Mouse (Mus musculus): ENCODE data around the gene Rpl10l. TPM values are rescaled to one million over a fixed set of nuclear protein-coding genes. Genes with fewer than 3 reads are reported as not detected.

The Rpl10l gene
- polyA plus RNA-seq (2012; rRNA removed), result not detected in 2 replicates

GRCm38 (mm10) chr12:66283991-66284622, at the start of gene Rpl10l:
Rpl10l (minus strand) TSS chr12:66284401.
- DNase-seq (ENCODE audit: low spot score), result no peak

DNA sequence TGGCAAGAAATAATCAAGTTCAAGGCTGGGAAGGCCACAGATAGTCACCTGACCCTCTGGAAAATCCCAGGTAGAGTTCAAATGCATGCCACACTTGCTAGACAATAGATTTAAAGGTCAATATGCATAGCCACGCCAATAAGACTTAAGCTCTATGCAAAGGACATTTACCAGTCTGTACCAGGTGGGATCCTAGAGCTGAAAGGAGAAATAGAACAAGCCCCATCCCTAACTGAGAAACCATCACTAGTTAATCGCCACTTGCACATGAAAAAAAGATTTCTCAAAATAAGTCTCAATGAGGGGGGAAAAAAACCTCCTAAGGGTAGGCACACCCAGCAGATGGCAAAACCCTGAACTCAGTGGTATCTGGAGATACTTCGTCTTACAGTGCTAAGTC, 8.3 kb downstream of the Rpl10l start:
- DNase-seq (ENCODE audit: low spot score), result no peak

- no peak for DNase-seq (ENCODE audit: low spot score)
Observed at GRCm38 (mm10) chr12:66245461-66246099, 38.6 kb downstream of the Rpl10l start.

DNA sequence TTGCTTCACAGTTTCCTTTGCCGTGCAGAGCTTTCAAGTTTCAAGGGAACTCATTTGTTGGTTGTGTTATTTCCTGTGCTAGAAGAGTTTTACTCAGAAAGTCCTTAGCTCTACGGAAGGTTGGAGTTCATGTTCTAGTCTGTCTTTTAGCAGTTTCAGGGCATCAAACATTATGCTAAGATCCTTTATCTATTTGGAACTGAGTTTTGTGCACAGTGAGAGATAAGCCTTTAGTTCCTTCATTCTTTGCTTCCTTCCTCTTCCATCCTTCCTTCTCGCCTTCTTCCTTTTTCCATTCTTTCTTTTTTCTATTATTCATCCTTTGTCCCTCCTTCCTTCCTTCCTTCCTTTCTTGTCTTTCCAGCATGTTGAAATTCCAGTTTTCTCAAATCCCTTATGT, 50.0 kb downstream of the Rpl10l start:
- DNase-seq (ENCODE audit: low spot score), result no peak

Measured in urinary bladder, adult 2 months (tissue).